Mouse (Mus musculus) left cerebral cortex, postnatal 36 days (tissue): ENCODE data around the gene Gm11562. TPM values are rescaled to one million over a fixed set of nuclear protein-coding genes. Genes with fewer than 3 reads are reported as not detected.
"Not testable (repeated sequence)": the region's sequence is repeated elsewhere in the genome, so short reads cannot be mapped to it uniquely, and the experiment has no call there.

Source experiments
- DNase-seq, 2 experiments: peaks; one replicate each; pipeline ENCODE4 v3.0.0; 2021 to 2022; ENCODE audit warnings: low spot score in 2 of 2, mixed read lengths in 1 of 2
- intact Hi-C: fragments of 180-260 bp; cut with DNase I; formaldehyde crosslinking; loops from one replicate; pipeline ENCODE4 v1.15.1; 2025
- total RNA-seq, 2 experiments: library from RNA; stranded (reverse); gene quantifications; 2 replicates each; pipeline ENCODE4 v1.2.3; 2021

Gene Gm11562
- total RNA-seq, 2 experiments from 2014 or later: not detected

DNA sequence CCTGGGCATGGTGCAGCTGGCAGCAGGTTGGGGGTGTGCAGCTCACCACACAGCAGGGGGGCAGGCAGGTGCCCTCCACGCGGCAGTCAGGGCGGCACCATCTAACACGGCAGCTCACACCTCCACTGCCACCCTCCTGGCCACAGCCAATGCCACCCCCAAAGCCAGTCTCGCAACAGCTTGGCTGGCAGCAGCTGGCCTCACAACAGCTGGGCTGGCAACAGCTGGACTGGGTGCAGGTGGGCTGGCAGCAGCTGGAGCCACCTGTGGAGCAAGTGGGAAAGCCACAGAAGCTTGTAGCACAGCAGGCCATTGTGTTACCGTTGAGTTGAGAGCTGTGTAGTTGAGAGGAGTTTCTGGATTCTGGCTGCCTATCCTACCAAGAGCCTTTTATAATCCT is 22.5 kb downstream of the Gm11562 start, which contains the start of gene Krtap9-3:
Krtap9-3 (minus strand) TSS at position 364 of the 400 bp plus-strand sequence.
- DNase-seq, intact Hi-C loops: not testable (repeated sequence)

DNA sequence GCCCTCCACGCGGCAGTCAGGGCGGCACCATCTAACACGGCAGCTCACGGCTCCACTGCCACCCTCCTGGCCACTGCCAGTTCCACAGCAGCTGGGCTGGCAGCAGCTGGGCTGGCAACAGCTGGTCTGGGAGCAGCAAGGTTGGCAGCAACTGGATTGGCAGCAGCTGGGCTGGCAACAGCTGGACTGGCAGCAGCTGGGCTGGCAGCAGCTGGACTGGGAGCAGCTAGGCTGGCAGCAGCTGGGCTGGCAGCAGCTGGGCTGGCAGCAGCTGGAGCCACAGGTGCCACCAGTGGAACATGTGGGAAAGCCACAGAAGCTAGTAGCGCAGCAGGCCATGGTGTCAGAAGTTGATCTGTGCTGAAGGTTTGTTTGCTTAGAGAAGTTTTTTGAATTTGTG is 29.3 kb downstream of the Gm11562 start, which contains the start of gene Krtap1-3:
Krtap1-3 (minus strand) TSS at position 359 of the 400 bp plus-strand sequence.
- intact Hi-C loops: no loop called here

DNA sequence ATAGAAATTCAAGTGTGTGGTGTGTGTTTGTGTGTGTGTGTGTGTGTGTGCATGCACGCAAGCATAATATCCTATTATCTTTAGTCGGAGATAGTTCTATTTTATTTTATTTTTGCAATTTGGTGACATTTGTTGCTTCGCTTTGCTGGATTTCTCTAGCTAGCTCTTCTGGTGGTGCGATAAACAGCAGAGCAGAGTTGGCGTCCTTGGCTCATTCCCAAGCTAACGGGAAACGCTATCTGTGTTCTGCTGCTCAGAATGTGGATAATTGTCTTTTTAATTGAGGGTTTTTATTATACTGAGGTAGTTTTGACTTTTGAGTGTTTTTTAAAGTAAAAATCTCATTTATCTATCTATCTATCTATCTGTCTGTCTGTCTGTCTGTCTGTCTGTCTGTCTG is 35.1 kb downstream of the Gm11562 start:
- DNase-seq: no peak
- intact Hi-C loops: no loop called here

More for the DNA sequence above, 29.3 kb downstream of the Gm11562 start, which contains the start of gene Krtap1-3:
- no peak for DNase-seq

DNA sequence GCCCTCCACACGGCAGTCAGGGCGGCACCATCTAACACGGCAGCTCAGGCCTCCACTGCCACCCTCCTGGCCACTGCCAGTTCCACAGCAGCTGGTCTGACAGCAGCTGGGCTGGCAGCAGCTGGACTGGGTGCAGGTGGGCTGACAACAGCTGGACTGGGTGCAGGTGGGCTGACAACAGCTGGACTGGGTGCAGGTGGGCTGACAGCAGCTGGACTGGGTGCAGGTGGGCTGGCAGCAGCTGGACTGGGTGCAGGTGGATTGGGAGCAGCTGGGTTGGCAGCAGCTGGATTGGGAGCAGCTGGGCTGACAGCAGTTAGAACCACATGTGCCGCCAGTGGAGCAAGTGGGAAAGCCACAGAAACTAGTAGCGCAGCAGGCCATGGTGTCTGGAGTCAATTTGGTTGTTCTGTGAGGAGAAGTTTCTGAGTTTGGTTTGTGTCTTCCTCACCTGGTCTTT is 37.0 kb downstream of the Gm11562 start, which contains the start of gene Krtap1-4:
Krtap1-4 (minus strand) TSS at position 410 of the 460 bp plus-strand sequence.
- intact Hi-C loops: no loop called here
- no peak for DNase-seq

DNA sequence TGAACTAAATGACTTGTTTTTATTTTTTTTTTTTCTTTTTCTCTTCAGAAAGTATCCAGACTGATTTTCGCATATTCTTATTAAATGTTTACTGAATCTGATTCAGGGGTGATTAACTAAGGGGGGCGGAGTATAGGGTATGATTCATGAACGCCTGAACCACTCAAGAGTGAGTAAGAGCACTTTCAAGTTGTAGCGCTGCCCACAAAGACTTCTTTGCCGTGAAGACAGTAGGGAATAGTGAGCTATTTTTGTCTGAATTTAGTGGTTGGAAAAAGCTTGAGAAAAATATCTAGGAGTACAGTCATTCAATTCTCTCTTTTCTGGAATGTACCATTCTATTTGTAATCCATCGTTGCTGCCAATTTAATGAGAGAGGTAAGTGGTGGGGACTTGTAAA is 38.7 kb downstream of the Gm11562 start:
- no peak for DNase-seq
- intact Hi-C loops: no loop called here

DNA sequence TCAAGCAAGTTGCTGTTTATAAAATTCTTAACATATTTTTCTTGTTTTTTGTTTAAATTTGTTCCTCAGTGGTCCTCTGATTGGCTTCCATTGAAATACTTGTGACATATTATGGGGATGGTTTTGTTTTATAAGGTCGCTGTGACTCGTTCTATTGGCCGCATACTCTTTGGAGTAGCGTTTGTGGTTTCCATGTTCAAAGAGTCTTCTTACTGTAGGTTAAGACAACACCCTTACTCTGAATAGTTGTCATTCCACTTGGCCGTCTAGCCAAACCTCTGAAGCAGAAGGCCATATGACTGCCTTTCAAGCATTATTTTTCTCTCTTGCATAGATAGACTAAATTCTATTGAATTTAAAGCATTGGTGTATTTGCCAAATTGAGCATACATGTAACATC is 39.2 kb downstream of the Gm11562 start:
- DNase-seq: no peak
- intact Hi-C loops: no loop called here

DNA sequence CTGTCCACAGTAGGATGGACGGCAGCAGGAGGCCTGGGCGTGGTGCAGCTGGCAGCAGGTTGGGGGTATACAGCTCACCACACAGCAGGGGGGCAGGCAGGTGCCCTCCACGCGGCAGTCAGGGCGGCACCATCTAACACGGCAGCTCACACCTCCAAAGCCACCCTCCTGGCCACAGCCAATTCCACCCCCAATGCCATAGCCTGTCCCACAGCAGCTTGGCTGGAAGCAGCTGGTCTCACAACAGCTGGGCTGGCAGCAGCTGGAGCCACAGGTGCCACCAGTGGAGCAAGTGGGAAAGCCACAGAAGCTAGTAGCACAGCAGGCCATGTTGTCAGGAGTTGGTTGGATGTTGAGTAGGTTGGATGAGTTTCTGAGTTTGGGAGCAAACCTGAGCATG is 39.6 kb downstream of the Gm11562 start, which contains the start of gene Krtap1-5:
Krtap1-5 (minus strand) TSS at position 381 of the 400 bp plus-strand sequence.
- intact Hi-C loops: no loop called here
- no peak for DNase-seq

DNA sequence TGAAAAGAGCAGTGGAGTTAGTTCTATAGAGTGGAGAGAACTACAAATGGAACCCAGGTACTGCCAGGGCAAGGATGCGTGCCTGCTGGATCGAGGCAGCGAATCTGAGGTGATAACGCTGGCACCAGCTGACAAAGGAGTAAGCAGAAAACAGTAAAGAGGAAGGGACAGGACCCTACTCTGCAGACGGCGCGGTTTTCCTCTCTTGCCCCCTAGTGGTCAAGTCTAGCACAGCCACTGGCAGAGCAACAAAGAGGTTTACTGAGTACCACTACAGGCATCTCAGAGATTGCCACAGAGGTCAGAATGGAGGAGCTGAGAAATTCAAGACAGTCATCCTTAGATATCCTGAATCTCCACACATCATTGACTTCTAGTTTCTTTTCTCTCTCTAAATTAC is 46.1 kb downstream of the Gm11562 start:
- peak; percentile 53 to 55 for DNase-seq
- intact Hi-C loops: loop anchor here (2.0 to 10.0 kb wide), 3 partner anchors 109 to 721 kb away; partner anchors contain the start of gene Krt10

DNA sequence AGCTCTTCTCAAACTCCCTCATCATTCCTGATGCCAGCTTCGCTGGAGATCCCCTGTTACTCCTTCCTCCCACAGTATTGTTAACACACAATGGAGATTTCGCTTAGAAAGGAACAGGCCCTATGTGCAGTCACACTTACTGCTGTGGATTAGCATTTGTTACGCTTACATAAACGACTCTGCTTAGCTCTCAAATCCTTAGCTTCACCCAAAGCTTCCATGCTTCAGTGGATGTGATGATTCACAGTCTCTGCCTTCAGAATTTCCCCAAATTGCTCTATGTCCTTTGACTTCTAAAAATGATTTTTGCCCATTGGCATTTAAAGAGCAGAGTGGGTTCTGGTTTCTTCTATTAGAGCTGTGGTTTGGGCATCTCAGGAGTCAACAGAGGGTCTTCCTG is 47.1 kb downstream of the Gm11562 start:
- intact Hi-C loops: loop anchor here (10.0 kb wide), 2 partner anchors 188 to 722 kb away; partner anchors contain the start of gene Krt10
- DNase-seq: no peak

Other genes starting within 250 kb of the Gm11562 start
- gene Krt28, start 245.5 kb downstream of the Gm11562 start, total RNA-seq: not detected
- gene Krt10, start 231.1 kb downstream of the Gm11562 start, total RNA-seq: 10 to 100 TPM in 1 of 2 experiments, 1 to 10 TPM in 1; 9.7 to 12.4 TPM
- gene Krt12, start 198.2 kb downstream of the Gm11562 start, total RNA-seq: 10 to 100 TPM in 1 of 2 experiments, 1 to 10 TPM in 1; 9.4 to 13.4 TPM
- not detected for gene Krt20, start 182.3 kb downstream of the Gm11562 start, total RNA-seq
- not detected for gene Krt23, start 127.3 kb downstream of the Gm11562 start, total RNA-seq
- not detected for gene Krt39, start 99.1 kb downstream of the Gm11562 start, total RNA-seq
- not detected for gene Krt40, start 77.3 kb downstream of the Gm11562 start, total RNA-seq
- gene Krtap3-3, start 69.6 kb downstream of the Gm11562 start, total RNA-seq: not detected
- not detected for gene Krtap3-2, start 63.6 kb downstream of the Gm11562 start, total RNA-seq
- not detected for gene Gm11939, start 61.0 kb downstream of the Gm11562 start, total RNA-seq
- gene Krtap3-1, start 53.8 kb downstream of the Gm11562 start, total RNA-seq: not detected
- gene Krtap1-5, start 39.4 kb downstream of the Gm11562 start, total RNA-seq: not detected
- not detected for gene Krtap1-4, start 36.8 kb downstream of the Gm11562 start, total RNA-seq
- not detected for gene Krtap1-3, start 29.1 kb downstream of the Gm11562 start, total RNA-seq
- not detected for gene Krtap9-3, start 22.3 kb downstream of the Gm11562 start, total RNA-seq
- not detected for gene Gm11938, start 17.1 kb downstream of the Gm11562 start, total RNA-seq
- not detected for gene Gm11937, start 10.2 kb downstream of the Gm11562 start, total RNA-seq
- gene Krtap2-4, start 5.6 kb downstream of the Gm11562 start, total RNA-seq: not detected
- not detected for gene Krtap4-1, start 7.8 kb upstream of the Gm11562 start, total RNA-seq
- not detected for gene Krtap4-2, start 14.6 kb upstream of the Gm11562 start, total RNA-seq
- not detected for gene Krtap4-7, start 23.7 kb upstream of the Gm11562 start, total RNA-seq
- not detected for gene Gm11555, start 29.8 kb upstream of the Gm11562 start, total RNA-seq
- not detected for gene Gm11563, start 38.5 kb upstream of the Gm11562 start, total RNA-seq
- not detected for gene Krtap4-6, start 45.5 kb upstream of the Gm11562 start, total RNA-seq
- gene Gm14190, start 70.3 kb upstream of the Gm11562 start, total RNA-seq: not detected
- gene Gm14180, start 113.9 kb upstream of the Gm11562 start, total RNA-seq: not detected
- gene Gm11595, start 152.5 kb upstream of the Gm11562 start, total RNA-seq: not detected
- gene Krtap4-8, start 160.3 kb upstream of the Gm11562 start, total RNA-seq: not detected
- not detected for gene Krtap4-9, start 164.8 kb upstream of the Gm11562 start, total RNA-seq
- not detected for gene Gm11596, start 173.0 kb upstream of the Gm11562 start, total RNA-seq
- gene Gm11569, start 178.5 kb upstream of the Gm11562 start, total RNA-seq: not detected
- gene Gm11554, start 184.0 kb upstream of the Gm11562 start, total RNA-seq: not detected
- not detected for gene Krtap4-13, start 189.5 kb upstream of the Gm11562 start, total RNA-seq
- gene Gm11564, start 195.2 kb upstream of the Gm11562 start, total RNA-seq: not detected
- gene 2300003K06Rik, start 217.6 kb upstream of the Gm11562 start, total RNA-seq: not detected
- gene Krtap4-16, start 231.2 kb upstream of the Gm11562 start, total RNA-seq: not detected
- gene Gm11568, start 237.5 kb upstream of the Gm11562 start, total RNA-seq: not detected
- not detected for gene Gm11559, start 244.0 kb upstream of the Gm11562 start, total RNA-seq